Mouse (Mus musculus) kidney, adult 2 months (tissue): ENCODE results near the gene Smc6.

Source experiments
- CTCF ChIP-seq: fragments of 200-500 bp; conservative IDR thresholded peaks from 2 replicates; pipeline ENCODE4 v1.5.1; 2011; ENCODE audit warnings: low read depth, mild to moderate bottlenecking, control low read depth, low read length, moderate library complexity, mixed read lengths; ENCODE audit not compliant: insufficient read depth, insufficient read length
- POLR2A ChIP-seq: fragments of 200-500 bp; IDR thresholded peaks from one replicate; pipeline ENCODE4 v1.6.1; 2011; ENCODE audit warnings: low read depth, low read length, control low read depth

GRCm38 (mm10) chr12:11276632-11277031 lies 10.9 kb downstream of the Smc6 start:
- TF ChIP-seq CTCF (no peak), POLR2A (no peak)
